23 mouse cellular contexts compared by ENCODE assay signal in genomic region chr4:119609488-119609887, GRCm38 (mm10). TPM values are rescaled to one million over a fixed set of nuclear protein-coding genes. Genes with fewer than 3 reads are reported as not detected.
DNase-seq lines count a peak whose midpoint lies in the region; ATAC-seq lines count a peak whose summit lies in the region.
"Had no signal": no experiment of that assay in that cellular context is flagged by ENCODE, and none has a peak within 500 bp of the region (broad histone marks: within the 10 kb centered on the region; RNA-seq: fewer than 3 reads in every experiment).

No protein-coding gene starts in this region.

- no peaks in the 10 kb centered on the region for H3K27me3 ChIP-seq in liver, embryonic 12.5 days (replicated peaks)
- H3K27me3 ChIP-seq in hindbrain, embryonic 12.5 days = no peaks in the 10 kb centered on the region
- H3K27me3 ChIP-seq: heart, embryonic 15.5 days; hindbrain, embryonic 13.5 days; intestine, embryonic 15.5 days; neural tube, embryonic 12.5 days had no signal

- DNase-seq in B cell, adult 2 months = peak; percentile 20 to 42
- peak; percentile 24 for DNase-seq in c-Kit-positive CD71-negative TER-119-negative erythroid progenitor cells, embryonic 14.5 days (ENCODE audit: low read depth)
- DNase-seq in lung, postnatal 14 days = no peak
- DNase-seq in left cerebral cortex, postnatal 25 days (ENCODE audit: low spot score in 2 of 2) = no peak
- DNase-seq: adrenal gland, postnatal 14 days; cerebellum, adult 9-10 months; gastrocnemius, postnatal 10 days; heart, adult 2 months; left cerebral cortex, postnatal 4 days; lung, embryonic 14.5 days; right cerebral cortex, postnatal 4 days; thymus, adult 18-20 months had no signal

- ATAC-seq in liver, embryonic 12.5 days = peak; percentile 92
- peak; percentile 97 for ATAC-seq in megakaryocyte progenitor cell, adult 5-6 weeks (replicated peaks; ENCODE audit: poor library complexity)
- no peak for ATAC-seq in hindbrain, embryonic 12.5 days (ENCODE audit: low FRiP score)
- ATAC-seq: intestine, embryonic 15.5 days had no signal

- no peak overlapping the region for H3K4me3 ChIP-seq in liver, embryonic 12.5 days
- H3K4me3 ChIP-seq in hindbrain, embryonic 12.5 days = no peak overlapping the region
- H3K4me3 ChIP-seq: heart, adult 2 months; heart, embryonic 15.5 days; hindbrain, embryonic 13.5 days; intestine, embryonic 15.5 days; neural tube, embryonic 12.5 days had no signal

- H3K36me3 ChIP-seq in liver, embryonic 12.5 days = peaks cover 21% of the 10 kb centered on the region
- H3K36me3 ChIP-seq in hindbrain, embryonic 12.5 days = peaks cover 10% of the 10 kb centered on the region; the same call in 1 of the 2 replicates

- intact Hi-C loops in left cerebral cortex, postnatal 25 days (cut with DNase I) = no loop called here

- H3K27ac ChIP-seq in liver, embryonic 12.5 days = no peak overlapping the region
- no peak overlapping the region for H3K27ac ChIP-seq in hindbrain, embryonic 12.5 days
- H3K27ac ChIP-seq: heart, adult 2 months; heart, embryonic 15.5 days; hindbrain, embryonic 13.5 days; intestine, embryonic 15.5 days; neural tube, embryonic 12.5 days had no signal

- H3K4me1 ChIP-seq in liver, embryonic 12.5 days = peaks cover 22% of the 10 kb centered on the region
- H3K4me1 ChIP-seq in hindbrain, embryonic 12.5 days = peaks cover 9% of the 10 kb centered on the region; the same call in 1 of the 2 replicates
- H3K4me1 ChIP-seq: neural tube, embryonic 12.5 days had no signal

- no peak overlapping the region for H3K9ac ChIP-seq in liver, embryonic 12.5 days
- H3K9ac ChIP-seq in hindbrain, embryonic 12.5 days = no peak overlapping the region
- H3K9ac ChIP-seq: heart, embryonic 15.5 days; hindbrain, embryonic 13.5 days; intestine, embryonic 15.5 days; lung, embryonic 14.5 days; neural tube, embryonic 12.5 days had no signal

- H3K4me2 ChIP-seq in liver, embryonic 12.5 days = peak overlapping the region; percentile 21; the same call in 1 of the 2 replicates
- no peak overlapping the region for H3K4me2 ChIP-seq in hindbrain, embryonic 12.5 days (replicated peaks)
- H3K4me2 ChIP-seq: heart, embryonic 15.5 days; hindbrain, embryonic 13.5 days; intestine, embryonic 15.5 days; lung, embryonic 14.5 days; neural tube, embryonic 12.5 days had no signal

- H3K9me3 ChIP-seq in liver, embryonic 12.5 days (replicated peaks) = no peaks in the 10 kb centered on the region
- H3K9me3 ChIP-seq in hindbrain, embryonic 12.5 days (replicated peaks) = no peaks in the 10 kb centered on the region
- H3K9me3 ChIP-seq: heart, embryonic 15.5 days; hindbrain, embryonic 13.5 days; intestine, embryonic 15.5 days; neural tube, embryonic 12.5 days had no signal

- 15% methylated on average over 1 of the region's 1 CpGs for WGBS in liver, embryonic 12.5 days (ENCODE audit: insufficient replicate concordance)
- WGBS in hindbrain, embryonic 12.5 days = 91% methylated on average over 1 of the region's 1 CpGs

RNA-seq across cellular contexts. Expression of gene Guca2a, which starts 28.0 kb away (rescaled TPM):
- not detected in 2 replicates for polyA plus RNA-seq in liver, embryonic 12.5 days (2016; fragmentation: Nextera tagmentation; extraction: Ambion mirVana)
- not detected in 2 replicates for total RNA-seq in megakaryocyte progenitor cell, adult 5-6 weeks (2015)
- not detected in 2 replicates for total RNA-seq in megakaryocyte progenitor cell, adult 5-6 weeks (2017)
- polyA plus RNA-seq in hindbrain, embryonic 12.5 days (2016; fragmentation: Nextera tagmentation; extraction: Ambion mirVana) = not detected in 2 replicates
- total RNA-seq in left cerebral cortex, postnatal 25 days (2021) = not detected
- total RNA-seq: adrenal gland, postnatal 14 days; gastrocnemius, postnatal 10 days; heart, adult 2 months; layer of hippocampus, postnatal 25 days; left cerebral cortex, postnatal 4 days; monocyte, adult 5-6 weeks had no signal
- polyA plus RNA-seq: embryonic facial prominence, embryonic 14.5 days; heart, embryonic 15.5 days; hindbrain, embryonic 13.5 days; neural tube, embryonic 12.5 days; stomach, embryonic 14.5 days had no signal

RNA-seq across cellular contexts. Expression of gene Guca2b, which starts 49.3 kb away (rescaled TPM):
- polyA plus RNA-seq in liver, embryonic 12.5 days (2016; fragmentation: Nextera tagmentation; extraction: Ambion mirVana) = 0.29 TPM in 1 of 2 replicates, not detected in the other
- not detected in 2 replicates for total RNA-seq in megakaryocyte progenitor cell, adult 5-6 weeks (2015)
- total RNA-seq in megakaryocyte progenitor cell, adult 5-6 weeks (2017) = not detected in 2 replicates
- polyA plus RNA-seq in hindbrain, embryonic 12.5 days (2016; fragmentation: Nextera tagmentation; extraction: Ambion mirVana) = not detected in 2 replicates
- total RNA-seq in left cerebral cortex, postnatal 25 days (2021) = not detected
- total RNA-seq: adrenal gland, postnatal 14 days; gastrocnemius, postnatal 10 days; layer of hippocampus, postnatal 25 days; left cerebral cortex, postnatal 4 days; monocyte, adult 5-6 weeks had no signal
- polyA plus RNA-seq: embryonic facial prominence, embryonic 14.5 days; heart, embryonic 15.5 days; hindbrain, embryonic 13.5 days; lung, embryonic 14.5 days; neural tube, embryonic 12.5 days; stomach, embryonic 14.5 days had no signal

Comparison
In these comparisons a context has a peak if more than half of its experiments do, and no peak if none do; other contexts are left out.
1. DNase-seq: peak in B cell, adult 2 months (2 of 2) and c-Kit-positive CD71-negative TER-119-negative erythroid progenitor cells, embryonic 14.5 days (single experiment); none in lung, postnatal 14 days (single experiment) and left cerebral cortex, postnatal 25 days (0 of 2).